Mouse (Mus musculus): ENCODE measurements around the gene Dock9.

DNA sequence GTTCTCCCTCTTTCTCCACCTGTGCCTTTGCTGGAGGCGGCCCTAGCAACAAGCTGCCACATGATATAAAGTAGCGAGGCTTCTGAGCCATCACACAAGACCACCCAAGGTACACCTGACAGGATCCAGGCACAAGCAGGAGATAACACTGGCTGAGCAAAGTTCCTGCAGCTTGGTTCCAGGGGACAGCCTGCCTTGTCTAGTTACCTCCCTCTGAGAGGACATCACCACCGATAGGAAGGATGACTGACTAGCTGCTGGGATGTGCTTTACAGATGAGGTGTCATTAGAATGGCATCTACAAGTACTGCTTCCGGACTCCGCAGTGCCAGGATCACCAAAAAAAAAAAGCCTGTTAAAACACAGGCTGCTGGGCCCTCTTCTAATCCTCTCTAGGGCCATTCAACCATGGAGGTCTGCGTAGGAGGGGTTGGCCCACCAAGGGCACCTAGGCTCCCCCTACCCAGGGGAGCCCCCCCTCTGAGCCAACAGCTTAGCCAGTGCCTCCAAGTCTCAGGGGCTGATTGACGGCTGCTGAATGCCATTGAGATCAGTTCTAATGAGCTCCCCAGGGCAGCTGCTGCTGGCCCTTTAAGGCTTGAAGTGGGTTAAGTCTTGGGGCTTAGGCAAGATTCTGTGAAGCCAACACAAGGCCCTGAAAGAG is 84.3 kb downstream of the Dock9 start:
- TF ChIP-seq CTCF (IDR thresholded peaks at IDR 0.05; ENCODE audit: low read depth, low read length) (no peak), POLR2AphosphoS5 (IDR thresholded peaks at IDR 0.05; ENCODE audit: insufficient replicate concordance, low read depth, low read length) (no peak), GATA1 (IDR thresholded peaks at IDR 0.05; ENCODE audit: borderline replicate concordance, low read length) (no peak), TAL1 (conservative IDR thresholded peaks at IDR 0.05; ENCODE audit: low read depth, low read length) (no peak)

Measured in G1E (cell line).